Comparison of ENCODE assay signal across 20 mouse cellular contexts in the genomic region with DNA sequence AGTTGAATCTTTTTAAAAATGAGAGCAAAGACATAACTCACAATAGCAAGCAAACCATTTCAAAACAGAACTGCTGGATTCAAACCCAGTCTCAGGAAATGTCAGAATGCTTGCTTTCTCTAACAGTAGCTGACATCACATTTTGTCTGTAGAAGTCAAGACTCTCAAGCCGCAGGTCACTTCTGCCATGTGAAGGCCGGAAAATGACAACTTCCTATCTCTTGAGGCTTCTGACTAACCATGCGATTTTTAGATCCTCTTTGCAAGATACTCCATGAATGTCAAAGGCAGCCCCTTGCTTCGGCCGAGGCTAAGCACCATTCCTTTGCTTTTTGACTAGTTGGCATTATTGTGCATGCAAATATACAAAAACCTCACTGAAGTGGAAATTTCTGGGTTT.
DNase-seq lines count a peak whose midpoint lies in the region; ATAC-seq and TF ChIP-seq lines count a peak whose summit lies in the region.
"Had no signal": no experiment of that assay in that cellular context is flagged by ENCODE, and none has a peak within 500 bp of the region (broad histone marks: within the 10 kb centered on the region; RNA-seq: fewer than 3 reads in every experiment).

No protein-coding gene starts in this region.

- intact Hi-C loops in heart, postnatal 36 days (cut with DNase I) = no loop called here

- 8% methylated on average over 5 of the region's 5 CpGs for WGBS in spleen, adult 2 months

- H3K4me1 ChIP-seq in spleen, adult 2 months (ENCODE audit: control insufficient read depth, insufficient read depth, insufficient read length) = peaks cover 40% of the 10 kb centered on the region
- H3K4me1 ChIP-seq: heart, embryonic 12.5 days; intestine, embryonic 15.5 days; kidney, embryonic 15.5 days; limb, embryonic 10.5 days; midbrain, embryonic 10.5 days had no signal

- peak in 1 of 2 experiments; percentile 55 for DNase-seq in spleen, adult 2 months (ENCODE audit: low read depth in 1 of 2, low spot score in 2 of 2)
- no peak for DNase-seq in spleen, adult 12 weeks (ENCODE audit: low spot score)
- peak; percentile 28 to 30 for DNase-seq in CD8-positive naive resting alpha-beta T cell, adult 2 months (ENCODE audit: low read depth in 2 of 2, low spot score in 2 of 2)
- no peak for DNase-seq in cerebellum, adult 9-10 months
- DNase-seq in heart, postnatal 36 days = no peak
- DNase-seq: cerebellum, postnatal 14 days; heart, adult 11 months; heart, postnatal 14 days; kidney, postnatal 4 days; layer of hippocampus, adult 9-11 months had no signal

- peak overlapping the region; percentile 91 for H3K27ac ChIP-seq in spleen, adult 2 months (ENCODE audit: insufficient read depth, low read length)
- H3K27ac ChIP-seq: hindbrain, embryonic 14.5 days; intestine, embryonic 15.5 days; kidney, embryonic 15.5 days; left cerebral cortex, adult 2 months; limb, embryonic 10.5 days; midbrain, embryonic 10.5 days had no signal

- ATAC-seq in granulocyte monocyte progenitor cell, adult 5-6 weeks (replicated peaks; ENCODE audit: poor library complexity, severe bottlenecking) = peak; percentile 33
- peak; percentile 20; the same call in 1 of the 2 replicates for ATAC-seq in neutrophil, adult 5-6 weeks (ENCODE audit: extremely low read depth, insufficient number of reproducible peaks, low FRiP score, poor library complexity, severe bottlenecking)
- ATAC-seq: intestine, embryonic 15.5 days; liver, embryonic 12.5 days had no signal

- no peaks in the 10 kb centered on the region; the same call in 1 of the 2 replicates for H3K36me3 ChIP-seq in spleen, adult 2 months (ENCODE audit: control insufficient read depth, insufficient read depth, low read length)
- H3K36me3 ChIP-seq: heart, embryonic 12.5 days; intestine, embryonic 15.5 days; kidney, embryonic 15.5 days; limb, embryonic 10.5 days; midbrain, embryonic 10.5 days had no signal

- no peaks in the 10 kb centered on the region for H3K27me3 ChIP-seq in spleen, adult 2 months (ENCODE audit: control insufficient read depth, insufficient read depth, low read length)
- H3K27me3 ChIP-seq: heart, embryonic 12.5 days; intestine, embryonic 15.5 days; kidney, embryonic 15.5 days; liver, embryonic 12.5 days had no signal

- H3K4me3 ChIP-seq in spleen, adult 2 months (ENCODE audit: extremely low read depth, insufficient read depth, insufficient read length) = no peak overlapping the region
- H3K4me3 ChIP-seq: heart, embryonic 12.5 days; intestine, embryonic 15.5 days; kidney, embryonic 15.5 days; left cerebral cortex, adult 2 months; limb, embryonic 10.5 days; liver, embryonic 12.5 days; midbrain, embryonic 10.5 days had no signal

- TF ChIP-seq POLR2A in spleen, adult 2 months (IDR thresholded peaks at IDR 0.05; ENCODE audit: low read depth, low read length) = no peak

- no peak for TF ChIP-seq CTCF in spleen, adult 2 months (IDR thresholded peaks at IDR 0.05; ENCODE audit: extremely low read depth, insufficient read depth, insufficient read length, insufficient replicate concordance)

Comparison
In these comparisons a context has a peak if more than half of its experiments do, and no peak if none do; other contexts are left out.
1. DNase-seq: peak in CD8-positive naive resting alpha-beta T cell, adult 2 months (2 of 2); none in spleen, adult 12 weeks (single experiment), cerebellum, adult 9-10 months (single experiment) and heart, postnatal 36 days (0 of 2).